Mouse (Mus musculus) hindbrain, embryonic 15.5 days (tissue): ENCODE measurements around the gene Pctp. TPM values are rescaled to one million over a fixed set of nuclear protein-coding genes. Genes with fewer than 3 reads are reported as not detected.

Source experiments
- ATAC-seq: fragments of 200-750 bp; cut with Nextera tagmentation; 2 replicates; pipeline ENCODE4 v1.8.0; 2017; ENCODE audit warnings: low read depth, moderate number of reproducible peaks, moderate TSS enrichment; ENCODE audit not compliant: low FRiP score
- H3K27ac ChIP-seq: fragments of 300-500 bp; sonication (generic); replicated peaks from 2 replicates; pipeline ENCODE4 v1.5.1; 2015; ENCODE audit warnings: mild to moderate bottlenecking, inconsistent platforms
- H3K27me3 ChIP-seq: fragments of 300-500 bp; sonication (generic); 2 replicates; pipeline ENCODE4 v1.6.1; 2015; ENCODE audit warnings: control low read depth, inconsistent platforms
- H3K36me3 ChIP-seq: fragments of 300-500 bp; sonication (generic); 2 replicates; pipeline ENCODE4 v1.6.1; 2015; ENCODE audit warnings: control low read depth, inconsistent platforms
- H3K4me1 ChIP-seq: fragments of 300-500 bp; sonication (generic); replicated peaks from 2 replicates; pipeline ENCODE4 v1.6.1; 2015; ENCODE audit warnings: control low read depth, inconsistent platforms
- H3K4me2 ChIP-seq: fragments of 300-500 bp; sonication (generic); 2 replicates; pipeline ENCODE4 v1.6.1; 2015; ENCODE audit warnings: moderate library complexity, mild to moderate bottlenecking, inconsistent platforms
- H3K4me3 ChIP-seq: fragments of 300-500 bp; sonication (generic); 2 replicates; pipeline ENCODE4 v1.5.1; 2015; ENCODE audit warnings: mild to moderate bottlenecking, inconsistent platforms
- H3K9ac ChIP-seq: fragments of 300-500 bp; sonication (generic); 2 replicates; pipeline ENCODE4 v1.6.1; 2015; ENCODE audit warnings: inconsistent platforms
- H3K9me3 ChIP-seq: fragments of 300-500 bp; sonication (generic); 2 replicates; pipeline ENCODE4 v1.6.1; 2016; ENCODE audit warnings: control low read depth, inconsistent platforms
- WGBS: fragments of 180-500 bp; shearing (Covaris S2); methylation state at CpG from one replicate; pipeline ENCODE4 v1.1.7; 2015; 5-methylcytosine and 5-hydroxymethylcytosine counted together
- polyA plus RNA-seq: library from polyadenylated mRNA; unstranded; fragments of >200 nt; fragmentation: Nextera tagmentation; extraction: Ambion mirVana; gene quantifications from 2 replicates; pipeline ENCODE4 v1.2.1, GENCODE M21; 2015

Gene Pctp
- polyA plus RNA-seq, 1 experiment from 2014 or later: 1.6 TPM

DNA sequence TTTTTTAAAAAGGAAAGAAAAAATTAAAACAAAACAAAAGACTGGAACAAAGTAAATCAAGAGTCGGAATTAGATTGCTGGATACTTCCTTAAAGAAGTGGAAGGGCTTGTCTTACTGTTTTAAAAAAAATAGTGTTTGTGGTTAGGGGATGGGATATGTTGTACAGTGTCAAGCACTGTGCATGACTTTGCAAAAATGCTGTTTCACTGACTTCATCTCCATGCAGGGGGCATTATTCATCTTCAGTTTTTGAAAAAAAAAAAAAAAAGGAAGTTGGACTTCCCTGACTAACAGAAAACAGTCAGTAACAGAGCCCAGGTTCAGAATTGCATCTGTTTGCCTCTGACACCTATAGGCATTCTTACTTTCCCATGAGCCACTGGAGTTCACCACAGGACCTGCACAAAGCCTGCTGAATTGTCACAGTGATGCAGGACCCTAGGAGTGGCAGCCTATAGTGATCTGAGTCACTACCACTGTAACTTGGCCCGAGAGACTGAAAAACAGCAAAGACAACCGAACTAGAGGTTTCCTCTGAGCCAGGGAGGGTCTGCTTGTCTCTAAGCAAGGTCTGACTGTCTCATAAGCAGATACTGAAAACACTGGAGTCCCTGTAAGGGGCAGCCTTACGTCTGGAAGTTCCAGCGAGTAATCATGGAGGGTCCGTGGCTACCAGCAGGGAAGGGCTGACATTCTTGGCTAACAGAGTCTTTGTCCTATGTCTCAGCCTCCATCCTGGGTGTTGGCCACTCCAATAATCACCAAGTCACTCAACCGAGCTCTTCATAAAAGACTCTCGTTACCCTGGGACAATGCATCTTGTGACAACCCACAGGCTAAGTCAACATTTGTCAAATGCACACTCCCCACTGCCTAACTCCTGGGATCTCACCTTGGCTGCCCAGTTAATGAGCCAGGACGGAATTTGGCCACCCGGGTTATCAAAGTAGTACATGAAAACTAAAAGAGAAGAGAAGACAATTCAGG, 17.2 kb downstream of the Pctp start:
- no peak overlapping the region for H3K9ac ChIP-seq
- H3K4me2 ChIP-seq: no peak overlapping the region
- no peaks in the 10 kb centered on the region for H3K9me3 ChIP-seq
- H3K4me1 ChIP-seq: no peaks in the 10 kb centered on the region
- no peak overlapping the region for H3K4me3 ChIP-seq
- 0 out of 2 replicates have a peak, but pooled peaks cover 3% of the 10 kb centered on the region for H3K27me3 ChIP-seq
- ATAC-seq: no peak
- H3K27ac ChIP-seq: no peak overlapping the region
- 32% methylated on average over 10 of the region's 10 CpGs for WGBS
- H3K36me3 ChIP-seq: no peaks in the 10 kb centered on the region

DNA sequence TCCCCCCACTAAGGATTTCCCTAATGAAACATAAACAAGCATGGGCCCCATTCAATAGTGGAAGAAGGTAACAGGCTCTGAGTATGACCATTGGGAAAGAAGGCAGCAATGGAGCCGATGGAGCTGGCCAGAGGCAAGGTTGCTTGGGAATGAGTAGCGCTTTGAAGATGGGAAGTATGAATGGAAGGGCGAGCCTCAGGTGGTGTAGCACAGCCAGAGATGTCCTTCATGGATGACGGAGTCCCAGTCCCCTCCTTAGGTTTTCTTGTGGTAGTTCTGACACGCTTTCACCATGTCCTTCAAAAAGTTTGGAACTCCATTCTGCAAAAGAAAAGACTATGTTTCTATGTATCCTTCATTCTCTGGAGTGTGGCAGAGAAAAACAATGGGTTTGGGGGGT, 18.3 kb downstream of the Pctp start:
- H3K27ac ChIP-seq: no peak overlapping the region
- no peak for ATAC-seq
- H3K4me3 ChIP-seq: no peak overlapping the region
- 90% methylated on average over 5 of the region's 5 CpGs for WGBS
- H3K9ac ChIP-seq: no peak overlapping the region
- H3K36me3 ChIP-seq: no peaks in the 10 kb centered on the region
- H3K9me3 ChIP-seq: no peaks in the 10 kb centered on the region
- 0 out of 2 replicates have a peak, but pooled peaks cover 3% of the 10 kb centered on the region for H3K27me3 ChIP-seq
- no peaks in the 10 kb centered on the region for H3K4me1 ChIP-seq
- H3K4me2 ChIP-seq: no peak overlapping the region

DNA sequence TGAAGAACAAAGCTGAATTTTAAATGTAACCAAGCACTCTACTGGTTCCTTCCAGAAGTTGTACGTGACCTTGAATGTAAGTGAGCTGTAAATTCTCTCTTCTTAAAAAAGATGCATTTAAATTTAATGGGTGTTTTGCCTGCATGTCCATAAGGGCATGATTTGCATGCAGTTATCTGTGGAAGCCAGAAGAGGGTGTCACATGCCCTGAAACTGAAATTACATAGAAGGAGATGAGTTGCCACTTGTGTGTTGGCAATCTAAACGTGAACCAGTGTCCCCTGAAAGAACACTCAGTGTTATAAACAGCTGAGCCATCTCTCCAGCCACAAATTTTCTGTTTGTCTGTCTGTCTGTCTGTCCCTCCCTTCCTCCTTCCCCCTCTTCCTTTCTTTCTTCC, 19.8 kb downstream of the Pctp start:
- whole genome bisulfite sequencing: 74% methylated on average over 2 of the region's 2 CpGs
- H3K4me1 ChIP-seq: peaks cover 13% of the 10 kb centered on the region
- H3K27me3 ChIP-seq: 0 out of 2 replicates have a peak, but pooled peaks cover under 1% of the 10 kb centered on the region
- no peak overlapping the region for H3K9ac ChIP-seq
- H3K36me3 ChIP-seq: no peaks in the 10 kb centered on the region
- H3K27ac ChIP-seq: no peak overlapping the region
- no peak overlapping the region for H3K4me3 ChIP-seq
- no peak for ATAC-seq
- no peaks in the 10 kb centered on the region for H3K9me3 ChIP-seq
- no peak overlapping the region for H3K4me2 ChIP-seq

DNA sequence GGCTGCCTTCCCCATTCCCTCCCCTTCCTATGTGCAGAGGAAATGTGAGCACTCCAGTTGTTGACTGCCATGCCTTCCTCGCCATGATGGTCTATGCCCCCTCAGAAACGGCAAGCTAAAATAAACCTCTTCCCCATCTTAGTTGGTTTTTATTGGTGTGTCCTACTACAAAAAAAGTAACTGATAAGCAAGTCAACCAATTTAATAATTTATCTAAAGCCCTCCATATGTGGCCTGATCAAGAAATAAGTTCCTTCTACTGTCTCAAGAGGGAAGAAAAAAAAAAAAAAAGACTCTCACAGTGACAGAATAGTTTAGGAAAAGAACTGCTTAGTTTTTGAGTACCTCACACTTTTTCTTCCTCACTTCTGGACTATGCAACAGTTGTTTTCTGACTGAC, 22.6 kb downstream of the Pctp start:
- Histone ChIP-seq H3K27ac (no peak overlapping the region), H3K9ac (no peak overlapping the region), H3K27me3 (no peaks in the 10 kb centered on the region), H3K4me1 (peaks cover 16% of the 10 kb centered on the region), H3K36me3 (no peaks in the 10 kb centered on the region), H3K4me3 (no peak overlapping the region), H3K4me2 (no peak overlapping the region), H3K9me3 (no peaks in the 10 kb centered on the region)
- WGBS: 94% methylated on average over 2 of the region's 2 CpGs
- ATAC-seq: no peak

DNA sequence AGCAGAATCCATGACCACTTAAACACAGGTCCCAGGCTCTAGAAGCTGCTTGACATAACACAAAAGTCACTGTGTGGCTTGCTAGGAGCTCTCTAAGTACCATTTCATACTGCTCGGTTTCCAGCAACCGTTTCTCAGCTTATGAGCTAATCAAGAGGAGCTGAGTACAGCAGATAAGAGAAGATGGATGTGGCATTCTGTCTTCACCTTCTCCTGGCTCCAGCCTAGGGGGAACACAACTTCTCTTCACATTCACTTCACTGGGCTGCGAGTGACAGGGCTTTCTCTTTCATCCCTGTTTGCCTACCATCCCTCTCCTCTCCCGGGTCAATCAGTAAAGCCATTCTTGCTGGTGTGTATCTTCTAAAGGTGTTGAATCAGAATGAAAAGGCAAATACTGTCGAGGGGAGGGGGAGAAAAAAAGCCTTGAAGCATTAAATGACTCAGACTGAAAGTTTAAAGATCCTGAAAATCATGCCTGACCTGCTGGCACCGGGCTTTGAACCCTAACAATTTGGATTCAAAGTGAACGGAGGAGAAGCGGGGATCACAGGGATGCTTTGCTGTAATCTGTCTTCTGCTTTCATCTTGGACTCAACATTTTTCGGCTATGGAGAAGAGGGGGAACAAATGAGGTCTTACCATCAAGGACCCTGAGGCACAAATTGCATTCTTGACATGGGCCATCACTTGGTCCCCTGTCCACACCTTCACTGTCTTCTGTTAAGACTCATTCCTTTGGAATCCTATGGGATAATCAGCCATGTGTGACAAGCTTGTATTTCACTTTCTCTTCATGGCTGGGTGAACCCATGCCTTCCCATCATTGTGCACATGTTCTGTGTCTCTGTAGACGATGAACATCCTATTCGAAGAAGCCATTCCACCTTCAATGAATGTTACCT, 23.5 kb downstream of the Pctp start:
- Histone ChIP-seq H3K9me3 (no peaks in the 10 kb centered on the region), H3K9ac (no peak overlapping the region), H3K4me3 (no peak overlapping the region), H3K27me3 (no peaks in the 10 kb centered on the region), H3K27ac (no peak overlapping the region), H3K36me3 (no peaks in the 10 kb centered on the region), H3K4me2 (no peak overlapping the region), H3K4me1 (peaks cover 16% of the 10 kb centered on the region)
- ATAC-seq: no peak
- 71% methylated on average over 11 of the region's 11 CpGs for WGBS

DNA sequence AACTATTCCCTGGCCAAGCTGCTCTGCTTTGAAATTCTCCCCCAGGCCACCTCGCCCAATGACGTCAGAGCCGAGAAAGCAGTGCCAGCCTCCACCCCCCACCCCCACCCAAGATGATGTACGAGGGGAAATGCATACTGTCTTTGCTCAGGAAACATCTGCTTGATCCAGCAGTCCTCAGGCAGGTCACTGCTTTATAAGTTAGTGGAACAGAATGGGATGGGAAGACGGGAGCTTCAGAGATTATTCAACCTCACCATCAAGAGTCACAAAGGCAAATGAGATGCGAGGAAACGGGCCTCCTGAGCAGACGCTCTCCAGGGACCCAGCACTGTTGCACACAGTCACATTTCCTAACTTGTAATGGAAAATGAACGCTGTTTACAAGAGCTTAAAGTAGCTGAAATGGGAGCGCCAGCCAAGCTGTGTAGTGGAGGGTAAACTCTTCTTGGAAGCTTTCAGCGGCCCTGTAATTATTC, 24.3 kb downstream of the Pctp start:
- no peak for ATAC-seq
- Histone ChIP-seq H3K4me3 (no peak overlapping the region), H3K9ac (no peak overlapping the region), H3K36me3 (no peaks in the 10 kb centered on the region), H3K27ac (no peak overlapping the region; the same call in 1 of the 2 replicates), H3K4me2 (peak overlapping the region; percentile 27; the same call in 1 of the 2 replicates), H3K9me3 (no peaks in the 10 kb centered on the region), H3K27me3 (no peaks in the 10 kb centered on the region), H3K4me1 (peaks cover 16% of the 10 kb centered on the region)
- WGBS: 28% methylated on average over 11 of the region's 11 CpGs

DNA sequence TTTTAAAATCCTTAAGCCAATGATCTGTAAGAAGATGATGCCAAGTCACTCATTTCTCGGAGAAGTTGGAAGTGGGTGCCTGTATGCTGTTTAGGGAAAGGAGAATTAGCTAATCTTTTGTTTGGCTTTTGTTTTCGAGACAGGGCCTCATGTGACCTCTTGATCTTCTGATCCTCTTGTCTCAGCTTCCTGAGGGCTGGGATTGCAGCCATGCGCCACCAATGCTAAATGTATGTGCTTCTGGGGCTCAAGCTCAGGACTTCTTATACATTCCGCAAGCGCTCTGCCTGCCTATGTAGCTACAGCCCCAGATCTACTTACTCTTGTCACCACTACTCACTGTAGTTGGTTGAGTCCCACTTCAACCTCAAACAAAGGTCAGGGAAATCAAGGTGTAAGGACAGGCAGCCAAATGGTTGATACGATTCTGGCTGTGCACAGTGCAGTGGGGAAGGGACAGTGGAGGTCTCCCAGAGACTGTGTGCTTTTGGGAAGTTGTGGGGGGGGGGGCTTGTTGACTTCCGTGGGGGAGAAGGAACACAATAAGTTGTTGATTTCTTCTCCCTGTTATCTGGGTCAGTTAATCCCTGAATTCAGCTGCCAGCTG, 24.8 kb downstream of the Pctp start:
- no peak for ATAC-seq
- Histone ChIP-seq H3K9ac (no peak overlapping the region), H3K9me3 (no peaks in the 10 kb centered on the region), H3K27ac (no peak overlapping the region), H3K4me2 (peak overlapping the region; percentile 27; the same call in 1 of the 2 replicates), H3K4me1 (peaks cover 16% of the 10 kb centered on the region), H3K36me3 (no peaks in the 10 kb centered on the region), H3K27me3 (no peaks in the 10 kb centered on the region), H3K4me3 (no peak overlapping the region)
- 55% methylated on average over 7 of the region's 7 CpGs for WGBS

DNA sequence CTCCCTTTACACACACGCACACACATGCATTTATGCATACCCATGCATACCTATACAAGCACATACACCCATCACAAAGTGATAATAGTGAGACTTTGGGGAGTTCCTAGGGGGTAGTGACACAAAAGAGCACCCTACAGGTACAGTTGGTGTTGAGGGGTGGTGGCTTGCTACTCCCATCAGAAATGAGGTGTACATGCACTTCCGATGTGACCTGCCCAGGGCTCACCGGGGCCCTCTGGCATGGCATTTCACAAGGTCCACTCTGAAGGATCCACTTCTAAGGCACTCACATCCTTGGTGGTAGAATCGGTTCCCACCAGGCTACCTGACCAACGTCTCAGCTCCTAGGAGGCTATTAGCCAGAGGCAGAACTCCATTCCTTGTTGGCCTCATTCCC, 26.3 kb downstream of the Pctp start:
- Histone ChIP-seq H3K27me3 (no peaks in the 10 kb centered on the region), H3K36me3 (no peaks in the 10 kb centered on the region), H3K27ac (no peak overlapping the region), H3K4me3 (no peak overlapping the region), H3K4me2 (no peak overlapping the region), H3K4me1 (peaks cover 19% of the 10 kb centered on the region), H3K9ac (no peak overlapping the region), H3K9me3 (no peaks in the 10 kb centered on the region)
- no peak for ATAC-seq
- 93% methylated on average over 5 of the region's 5 CpGs for WGBS

DNA sequence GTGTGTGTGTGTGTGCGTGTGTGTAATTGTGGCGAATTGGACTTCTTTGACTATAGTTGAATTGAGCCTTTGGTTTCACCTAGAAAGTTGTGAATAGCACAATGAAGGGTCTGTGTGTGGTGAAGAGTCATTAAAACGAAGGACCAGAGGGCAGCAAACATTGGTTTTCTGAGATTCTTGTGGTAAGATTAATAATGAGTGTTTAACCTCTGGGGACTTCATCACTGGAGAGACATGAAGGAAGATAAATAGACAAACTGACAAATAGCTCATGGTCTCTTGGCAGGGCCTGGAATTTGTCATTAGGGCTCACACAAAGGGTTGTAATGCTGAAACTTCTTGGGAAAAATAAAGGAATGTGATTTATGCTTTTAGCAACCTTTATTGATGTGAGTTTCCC, 31.4 kb downstream of the Pctp start:
- Histone ChIP-seq H3K9me3 (no peaks in the 10 kb centered on the region), H3K27me3 (no peaks in the 10 kb centered on the region), H3K4me2 (no peak overlapping the region), H3K36me3 (no peaks in the 10 kb centered on the region), H3K4me1 (0 out of 2 replicates have a peak, but pooled peaks cover 3% of the 10 kb centered on the region), H3K9ac (no peak overlapping the region), H3K27ac (no peak overlapping the region), H3K4me3 (no peak overlapping the region)
- no peak for ATAC-seq
- 48% methylated on average over 3 of the region's 3 CpGs for WGBS

DNA sequence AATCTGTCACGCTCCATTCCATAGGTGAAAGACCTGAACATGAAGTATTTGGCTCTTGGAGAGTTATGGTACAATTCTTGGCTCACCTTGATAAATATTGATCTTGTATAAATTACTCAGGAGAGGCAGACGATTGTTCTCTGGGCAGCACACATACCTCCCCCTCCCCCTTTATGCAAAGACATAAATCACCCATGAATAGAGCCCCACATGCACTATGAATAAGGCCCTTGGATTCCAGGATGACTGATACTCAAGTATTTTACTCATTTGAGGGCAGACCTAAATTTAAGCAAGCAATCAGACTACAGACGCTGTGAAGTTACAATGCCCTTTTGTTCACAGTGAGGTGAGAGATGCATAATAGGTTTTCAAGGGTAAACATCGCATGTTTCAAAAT, 32.0 kb downstream of the Pctp start:
- no peak for ATAC-seq

DNA sequence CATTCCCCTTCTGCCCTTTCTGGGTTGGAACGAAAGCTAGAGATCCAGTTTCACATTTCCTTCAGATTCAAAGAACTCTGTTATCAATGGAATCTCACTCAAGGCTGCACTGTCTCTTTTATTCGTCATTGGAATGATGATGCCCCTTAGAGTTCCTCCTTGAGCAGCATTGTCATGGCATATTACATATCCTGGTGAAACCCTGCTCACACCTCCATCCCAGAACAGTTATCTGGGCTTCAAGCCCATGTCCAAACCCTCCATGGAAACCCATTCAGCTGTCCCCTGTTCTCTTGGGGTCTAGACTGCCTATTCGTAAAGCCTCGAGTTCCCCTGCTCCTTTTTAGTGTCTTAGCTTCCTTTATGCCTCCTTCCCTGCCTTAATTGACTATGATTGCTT, 33.6 kb downstream of the Pctp start:
- no peak overlapping the region for H3K27ac ChIP-seq

More for the DNA sequence above, 32.0 kb downstream of the Pctp start:
- Histone ChIP-seq H3K4me1 (0 out of 2 replicates have a peak, but pooled peaks cover 3% of the 10 kb centered on the region), H3K4me3 (no peak overlapping the region), H3K9me3 (no peaks in the 10 kb centered on the region), H3K4me2 (no peak overlapping the region), H3K27me3 (no peaks in the 10 kb centered on the region), H3K9ac (no peak overlapping the region), H3K27ac (no peak overlapping the region), H3K36me3 (no peaks in the 10 kb centered on the region)
- 49% methylated on average over 4 of the region's 4 CpGs for WGBS

More for the DNA sequence above, 33.6 kb downstream of the Pctp start:
- H3K27me3 ChIP-seq: no peaks in the 10 kb centered on the region
- H3K4me3 ChIP-seq: no peak overlapping the region
- no peaks in the 10 kb centered on the region for H3K9me3 ChIP-seq
- ATAC-seq: no peak
- H3K4me1 ChIP-seq: 0 out of 2 replicates have a peak, but pooled peaks cover 3% of the 10 kb centered on the region
- no peaks in the 10 kb centered on the region for H3K36me3 ChIP-seq
- no peak overlapping the region for H3K9ac ChIP-seq
- no peak overlapping the region for H3K4me2 ChIP-seq
- WGBS: 78% methylated on average over 4 of the region's 4 CpGs
